Mouse (Mus musculus) gastrocnemius, adult 2 months (tissue): ENCODE data around the gene Foxn3. TPM values are rescaled to one million over a fixed set of nuclear protein-coding genes. Genes with fewer than 3 reads are reported as not detected.

ENCODE experiments used
- DNase-seq: peaks from one replicate; pipeline ENCODE4 v3.0.0; 2022
- H3K27ac ChIP-seq: fragments of 200-600 bp; 2 replicates; pipeline ENCODE4 v1.8.1; 2022; ENCODE audit warnings: mild to moderate bottlenecking
- H3K4me3 ChIP-seq: fragments of 200-600 bp; 2 replicates; pipeline ENCODE4 v1.8.1; 2022; ENCODE audit warnings: mild to moderate bottlenecking, moderate library complexity
- CTCF ChIP-seq: fragments of 200-600 bp; IDR thresholded peaks from 2 replicates; pipeline ENCODE4 v1.8.1; 2022; ENCODE audit warnings: antibody characterized with exemption, mild to moderate bottlenecking, moderate library complexity
- intact Hi-C: fragments of 180-260 bp; cut with DNase I; formaldehyde crosslinking; loops from one replicate; pipeline ENCODE4 v1.15.1; 2025
- total RNA-seq, 2 experiments: library from RNA; stranded (reverse); gene quantifications; 2 replicates each; pipeline ENCODE4 v1.2.3; 2021

Foxn3 gene
- total RNA-seq, 2 experiments from 2014 or later = 190 to 201 TPM

GRCm38 (mm10) chr12:99360958-99361751 lies 202.2 kb downstream of the Foxn3 start:
- peak overlapping the region; percentile 77 for H3K27ac ChIP-seq
- DNase-seq = no peak

GRCm38 (mm10) chr12:99358698-99359097 lies 204.7 kb downstream of the Foxn3 start:
- intact Hi-C loops = no loop called here
- peak overlapping the region; percentile 20 for H3K27ac ChIP-seq
- no peak overlapping the region for H3K4me3 ChIP-seq
- TF ChIP-seq CTCF = no peak
- DNase-seq = no peak

More at GRCm38 (mm10) chr12:99360958-99361751, 202.2 kb downstream of the Foxn3 start:
- H3K4me3 ChIP-seq = no peak overlapping the region
- intact Hi-C loops = no loop called here
- no peak for TF ChIP-seq CTCF

DNA sequence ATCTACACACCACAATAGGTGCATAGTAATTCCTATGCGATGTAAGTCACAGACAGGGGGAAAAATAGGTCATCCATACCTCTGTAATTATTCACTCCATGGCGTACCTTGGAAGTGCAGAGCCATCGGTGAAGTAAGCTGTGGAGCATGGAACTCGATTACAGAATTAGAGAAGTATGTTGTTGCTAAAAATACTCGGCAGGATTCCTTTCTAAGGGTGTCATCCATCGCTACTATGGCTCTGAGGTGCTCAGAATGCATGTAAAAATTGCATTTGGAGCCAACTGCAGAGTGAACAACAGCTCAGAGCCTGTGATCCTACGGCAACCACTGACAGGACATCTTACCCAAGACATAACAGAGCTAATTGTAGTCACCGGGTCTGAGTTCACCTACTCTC lies 206.7 kb downstream of the Foxn3 start:
- intact Hi-C loops = no loop called here
- peak overlapping the region; percentile 84 for H3K27ac ChIP-seq
- no peak overlapping the region for H3K4me3 ChIP-seq
- no peak for DNase-seq
- TF ChIP-seq CTCF = no peak

- intact Hi-C loops = no loop called here
- DNase-seq = peak; percentile 60
- TF ChIP-seq CTCF = no peak
- H3K27ac ChIP-seq = peak overlapping the region; percentile 81
- H3K4me3 ChIP-seq = no peak overlapping the region
Measured at GRCm38 (mm10) chr12:99353692-99354091, 209.7 kb downstream of the Foxn3 start.

DNA sequence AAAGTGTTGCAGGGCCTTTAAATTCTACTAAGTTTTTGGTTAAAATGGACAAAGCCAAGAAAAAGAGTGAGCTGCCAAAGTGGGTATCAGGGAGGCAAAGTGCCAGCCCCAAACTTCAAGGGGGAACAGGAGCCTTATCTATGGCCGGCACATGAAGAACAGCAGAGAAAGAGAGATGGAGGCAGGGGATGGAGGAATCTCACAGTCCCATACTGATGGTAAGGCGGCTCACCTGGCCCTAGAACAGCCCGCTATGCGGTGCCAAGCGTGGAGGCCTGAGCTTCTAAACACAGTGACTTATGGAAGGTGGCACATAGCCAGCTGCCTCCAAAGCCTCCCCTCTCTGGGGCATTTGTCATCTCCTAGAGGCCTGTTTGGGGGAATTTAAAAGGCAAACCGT lies 210.8 kb downstream of the Foxn3 start:
- DNase-seq = no peak
- intact Hi-C loops = no loop called here
- no peak for TF ChIP-seq CTCF
- H3K27ac ChIP-seq = peak overlapping the region; percentile 81
- H3K4me3 ChIP-seq = peak overlapping the region; percentile 51

DNA sequence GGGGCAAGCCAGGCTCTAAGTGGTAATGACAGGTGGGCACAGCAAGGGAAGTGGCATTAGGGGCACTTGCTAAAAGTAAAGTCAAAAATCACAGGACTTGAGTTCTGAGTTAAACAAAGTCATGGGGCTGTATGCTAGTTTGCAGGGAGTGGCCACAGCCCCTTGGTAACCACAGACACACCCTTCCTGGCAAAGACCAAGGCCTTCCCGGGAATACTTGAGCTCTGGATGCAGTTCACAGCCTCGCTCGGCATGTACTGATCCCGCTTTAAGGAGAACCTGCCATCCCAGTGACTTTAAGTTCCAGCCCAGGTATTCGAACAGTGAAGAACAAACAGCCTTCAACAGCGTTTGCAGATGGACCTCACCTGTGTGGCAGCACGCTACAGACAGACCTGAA lies 211.2 kb downstream of the Foxn3 start:
- intact Hi-C loops = no loop called here
- peak; percentile 68 for DNase-seq
- Histone ChIP-seq H3K27ac (peak overlapping the region; percentile 81), H3K4me3 (peak overlapping the region; percentile 51)
- TF ChIP-seq CTCF = no peak

DNA sequence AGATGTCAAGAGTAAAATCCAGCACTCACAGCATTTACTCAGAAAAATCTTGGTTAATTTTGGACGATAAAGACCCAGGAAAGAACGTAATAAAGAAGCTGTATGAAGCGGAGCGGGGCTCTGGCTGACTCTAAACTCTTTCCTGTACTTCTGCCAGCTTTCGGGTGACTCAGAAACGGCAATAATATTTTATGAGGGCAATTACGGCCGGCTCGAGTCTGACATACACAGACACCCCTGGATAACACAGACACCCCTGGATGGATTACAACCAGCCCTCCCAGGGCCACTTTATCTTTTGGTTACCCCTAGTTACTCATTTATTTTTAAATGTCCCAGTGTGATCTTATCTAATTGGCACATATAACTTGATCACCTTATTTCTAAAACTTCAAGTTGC lies 211.7 kb downstream of the Foxn3 start:
- no peak for TF ChIP-seq CTCF
- Histone ChIP-seq H3K4me3 (peak overlapping the region; percentile 51), H3K27ac (peak overlapping the region; percentile 81)
- intact Hi-C loops = no loop called here
- DNase-seq = peak; percentile 58

- DNase-seq = no peak
- Histone ChIP-seq H3K4me3 (no peak overlapping the region), H3K27ac (peak overlapping the region; percentile 73)
- intact Hi-C loops = loop anchor here (5.0 kb wide), 1 partner anchor 43 kb away; no protein-coding TSS in a partner anchor
- TF ChIP-seq CTCF = no peak
Measured at GRCm38 (mm10) chr12:99349650-99349997, 213.8 kb downstream of the Foxn3 start.

- Histone ChIP-seq H3K4me3 (no peak overlapping the region), H3K27ac (peak overlapping the region; percentile 73)
- intact Hi-C loops = loop anchor here (5.0 kb wide), 1 partner anchor 43 kb away; no protein-coding TSS in a partner anchor
- no peak for TF ChIP-seq CTCF
- DNase-seq = no peak
Measured at GRCm38 (mm10) chr12:99348940-99349649, 214.3 kb downstream of the Foxn3 start.

DNA sequence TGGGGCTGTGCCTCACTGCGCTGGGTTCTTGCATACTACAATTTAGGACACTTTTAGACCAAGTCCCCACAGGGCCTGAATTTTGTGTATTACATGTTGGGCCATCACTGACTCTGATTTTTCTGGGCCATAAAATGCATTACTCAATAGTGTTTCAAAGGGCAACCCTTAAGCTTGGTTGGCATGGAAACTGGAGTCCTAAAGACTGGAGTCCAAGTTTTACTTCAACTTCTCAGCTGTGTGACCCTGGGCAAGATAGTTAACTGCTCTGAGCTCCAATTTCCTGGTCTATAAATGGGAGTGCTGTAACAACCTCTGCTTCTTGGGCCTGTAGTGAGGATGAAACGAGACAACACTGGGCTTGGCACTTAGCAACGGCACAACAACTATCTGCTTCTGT lies 215.9 kb downstream of the Foxn3 start:
- TF ChIP-seq CTCF = no peak
- intact Hi-C loops = loop anchor here (5.0 kb wide), 1 partner anchor 45 kb away; no protein-coding TSS in a partner anchor
- Histone ChIP-seq H3K4me3 (no peak overlapping the region), H3K27ac (peak overlapping the region; percentile 75; the same call in 1 of the 2 replicates)
- no peak for DNase-seq

- H3K4me3 ChIP-seq = peak overlapping the region; percentile 13; the same call in 1 of the 2 replicates
- DNase-seq = no peak
- intact Hi-C loops = loop anchor here (5.0 kb wide), 1 partner anchor 45 kb away; no protein-coding TSS in a partner anchor
- peak overlapping the region; percentile 75 for H3K27ac ChIP-seq
- TF ChIP-seq CTCF = no peak
Measured at GRCm38 (mm10) chr12:99346982-99347381, 216.4 kb downstream of the Foxn3 start.

DNA sequence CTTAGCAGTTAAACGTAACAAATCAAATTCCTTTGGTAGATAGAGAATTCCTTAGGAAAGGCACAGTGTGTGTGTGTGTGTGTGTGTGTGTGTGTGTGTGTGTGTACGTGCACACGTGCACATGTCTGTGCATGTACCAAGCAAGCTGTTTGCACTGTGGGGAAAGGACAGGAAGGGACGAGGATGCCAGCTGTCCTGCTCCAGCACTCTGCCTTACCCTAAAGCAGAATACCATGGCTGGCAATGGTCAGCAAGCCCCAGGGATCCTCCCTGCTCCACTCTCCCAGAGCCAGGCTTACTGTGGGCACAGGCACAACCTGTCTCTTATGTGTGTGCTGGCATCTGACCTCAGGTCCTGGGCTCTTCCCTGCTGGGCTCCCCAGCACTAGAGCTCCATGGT lies 218.1 kb downstream of the Foxn3 start:
- DNase-seq = no peak
- H3K4me3 ChIP-seq = no peak overlapping the region
- intact Hi-C loops = loop anchor here (5.0 kb wide), 1 partner anchor 47 kb away; no protein-coding TSS in a partner anchor
- peak overlapping the region; percentile 75 for H3K27ac ChIP-seq
- TF ChIP-seq CTCF = no peak

DNA sequence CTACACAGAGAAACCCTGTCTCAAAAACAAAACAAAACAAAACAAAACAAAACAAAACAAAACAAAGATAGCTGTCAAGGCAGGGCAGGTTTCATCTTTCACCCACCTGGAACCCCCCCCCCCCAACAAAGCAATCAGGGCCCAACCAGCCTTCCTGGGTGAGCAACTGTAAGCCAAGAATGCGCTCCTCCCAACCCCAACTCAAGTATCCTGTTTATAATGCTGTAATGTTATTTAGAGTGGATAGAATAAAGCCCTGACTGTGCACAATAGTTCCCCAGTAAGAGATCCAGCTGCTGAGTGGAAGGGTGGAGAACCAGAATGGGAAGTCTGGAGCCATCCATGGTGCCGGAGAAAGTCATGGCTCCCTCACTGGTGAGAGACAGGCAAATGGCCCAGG lies 220.0 kb downstream of the Foxn3 start:
- no peak for TF ChIP-seq CTCF
- Histone ChIP-seq H3K27ac (peak overlapping the region; percentile 89; the same call in 1 of the 2 replicates), H3K4me3 (no peak overlapping the region)
- DNase-seq = no peak
- intact Hi-C loops = loop anchor here (5.0 kb wide), 1 partner anchor 34 kb away; no protein-coding TSS in a partner anchor
